Mouse (Mus musculus): ENCODE data around the gene Slc15a1. TPM values are rescaled to one million over a fixed set of nuclear protein-coding genes. Genes with fewer than 3 reads are reported as not detected.
"Not testable (repeated sequence)": the region's sequence is repeated elsewhere in the genome, so short reads cannot be mapped to it uniquely, and the experiment has no call there.

Slc15a1 gene
- polyA plus RNA-seq, 1 experiment from 2014 or later, result not detected

DNA sequence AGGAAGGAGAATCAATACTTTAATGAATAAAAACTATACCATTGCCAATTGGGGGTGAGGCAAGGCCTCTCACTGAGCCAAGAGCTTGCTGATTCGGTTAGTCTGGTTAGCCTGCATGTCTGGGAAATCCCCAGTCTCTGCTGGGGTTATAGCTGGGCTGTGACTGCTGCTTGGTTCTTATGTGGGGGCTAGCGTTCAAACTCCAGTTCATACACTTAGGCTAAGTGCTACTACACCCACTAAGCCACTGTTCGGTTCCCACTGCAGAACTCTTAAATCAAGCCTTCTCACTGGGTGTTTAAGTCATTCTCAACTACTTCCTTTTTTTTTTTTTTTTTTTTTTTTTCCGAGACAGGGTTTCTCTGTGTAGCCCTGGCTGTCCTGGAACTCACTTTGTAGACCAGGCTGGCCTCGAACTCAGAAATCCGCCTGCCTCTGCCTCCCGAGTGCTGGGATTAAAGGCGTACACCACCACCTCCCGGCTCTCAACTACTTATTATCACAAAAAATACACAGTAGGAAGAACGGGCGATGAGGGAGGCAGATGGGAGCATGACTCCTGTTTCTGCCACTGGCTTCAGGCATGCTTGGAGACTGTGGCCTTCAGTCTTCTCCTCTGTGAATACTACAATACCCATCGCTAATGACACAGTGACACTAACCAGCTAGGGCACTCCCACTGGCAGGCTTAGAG is 88.3 kb downstream of the Slc15a1 start:
- H3K9me3 ChIP-seq (replicated peaks; ENCODE audit: control insufficient read depth, low read length, poor library complexity, severe bottlenecking), result no peaks in the 10 kb centered on the region; the same call in 1 of the 2 replicates
- no peak overlapping the region for H3K9ac ChIP-seq (ENCODE audit: low read depth, low read length)
- ATAC-seq, result no peak
- 87% methylated on average over 10 of the region's 12 CpGs for WGBS
- no peaks in the 10 kb centered on the region for H3K4me1 ChIP-seq (ENCODE audit: control insufficient read depth, insufficient read depth, low read length)
- H3K27ac ChIP-seq (ENCODE audit: low read length), result no peak overlapping the region
- no peaks in the 10 kb centered on the region for H3K36me3 ChIP-seq (ENCODE audit: control insufficient read depth, insufficient read depth, low read length)
- H3K4me3 ChIP-seq (ENCODE audit: low read depth, low read length), result no peak overlapping the region
- H3K4me2 ChIP-seq (ENCODE audit: low read length), result no peak overlapping the region
- H3K27me3 ChIP-seq (ENCODE audit: control insufficient read depth, insufficient read depth, low read depth, low read length), result no peaks in the 10 kb centered on the region

- 94% methylated on average over 6 of the region's 6 CpGs for WGBS
- no peak for ATAC-seq
- Histone ChIP-seq H3K36me3 (ENCODE audit: control insufficient read depth, insufficient read depth, low read length) (no peaks in the 10 kb centered on the region), H3K4me2 (ENCODE audit: low read length) (no peak overlapping the region), H3K4me1 (ENCODE audit: control insufficient read depth, insufficient read depth, low read length) (no peaks in the 10 kb centered on the region), H3K27ac (ENCODE audit: low read length) (no peak overlapping the region), H3K9me3 (replicated peaks; ENCODE audit: control insufficient read depth, low read length, poor library complexity, severe bottlenecking) (no peaks in the 10 kb centered on the region), H3K9ac (ENCODE audit: low read depth, low read length) (no peak overlapping the region), H3K4me3 (ENCODE audit: low read depth, low read length) (no peak overlapping the region), H3K27me3 (ENCODE audit: control insufficient read depth, insufficient read depth, low read depth, low read length) (no peaks in the 10 kb centered on the region)
These were observed 90.3 kb downstream of the Slc15a1 start for GRCm38 (mm10) chr14:121414635-121415241.

- not testable (repeated sequence) for H3K9ac ChIP-seq (ENCODE audit: low read depth, low read length); H3K27ac ChIP-seq (ENCODE audit: low read length); H3K4me3 ChIP-seq (ENCODE audit: low read depth, low read length); H3K4me1 ChIP-seq (ENCODE audit: control insufficient read depth, insufficient read depth, low read length); ATAC-seq; H3K4me2 ChIP-seq (ENCODE audit: low read length); H3K27me3 ChIP-seq (ENCODE audit: control insufficient read depth, insufficient read depth, low read depth, low read length); H3K9me3 ChIP-seq (replicated peaks; ENCODE audit: control insufficient read depth, low read length, poor library complexity, severe bottlenecking); H3K36me3 ChIP-seq (ENCODE audit: control insufficient read depth, insufficient read depth, low read length)
- WGBS, result 100% methylated on average over 1 of the region's 1 CpGs
These were observed 91.3 kb downstream of the Slc15a1 start for GRCm38 (mm10) chr14:121413726-121414125.

Other genes starting within 250 kb of the Slc15a1 start
- gene Stk24, start 125.2 kb downstream of the Slc15a1 start, polyA plus RNA-seq (2015; fragmentation: Nextera tagmentation; extraction: Ambion mirVana), result 14.5 and 16.1 TPM in 2 replicates